Mouse (Mus musculus) gastrocnemius, adult 2 months (tissue): ENCODE data around the gene Sh2d7. TPM values are rescaled to one million over a fixed set of nuclear protein-coding genes. Genes with fewer than 3 reads are reported as not detected.
"Not testable (repeated sequence)": the region's sequence is repeated elsewhere in the genome, so short reads cannot be mapped to it uniquely, and the experiment has no call there.

ENCODE experiments used
- DNase-seq: peaks from one replicate; pipeline ENCODE4 v3.0.0; 2022
- H3K27ac ChIP-seq: fragments of 200-600 bp; 2 replicates; pipeline ENCODE4 v1.8.1; 2022; ENCODE audit warnings: mild to moderate bottlenecking
- H3K4me3 ChIP-seq: fragments of 200-600 bp; 2 replicates; pipeline ENCODE4 v1.8.1; 2022; ENCODE audit warnings: mild to moderate bottlenecking, moderate library complexity
- CTCF ChIP-seq: fragments of 200-600 bp; IDR thresholded peaks from 2 replicates; pipeline ENCODE4 v1.8.1; 2022; ENCODE audit warnings: antibody characterized with exemption, mild to moderate bottlenecking, moderate library complexity
- intact Hi-C: fragments of 180-260 bp; cut with DNase I; formaldehyde crosslinking; loops from one replicate; pipeline ENCODE4 v1.15.1; 2025
- total RNA-seq, 2 experiments: library from RNA; stranded (reverse); gene quantifications; 2 replicates each; pipeline ENCODE4 v1.2.3; 2021

Gene Sh2d7
- total RNA-seq, 2 experiments from 2014 or later = not detected

- TF ChIP-seq CTCF = peak; percentile 65
- intact Hi-C loops = loop anchor here (1.0 to 5.0 kb wide), 2 partner anchors 53 to 125 kb away; no protein-coding TSS in a partner anchor
- Histone ChIP-seq H3K4me3 (no peak overlapping the region), H3K27ac (peak overlapping the region; percentile 39)
- peak; percentile 77 for DNase-seq
These were observed 13.6 kb downstream of the Sh2d7 start for GRCm38 (mm10) chr9:54552409-54552808.

GRCm38 (mm10) chr9:54555044-54555443, 16.3 kb downstream of the Sh2d7 start:
- intact Hi-C loops = no loop called here
- no peak for TF ChIP-seq CTCF
- DNase-seq = no peak
- Histone ChIP-seq H3K4me3 (no peak overlapping the region), H3K27ac (no peak overlapping the region)

- Histone ChIP-seq H3K27ac (peak overlapping the region; percentile 92), H3K4me3 (peak overlapping the region; percentile 83)
- peak; percentile 76 for DNase-seq
- intact Hi-C loops = no loop called here
- TF ChIP-seq CTCF = no peak
These were observed 19.9 kb downstream of the Sh2d7 start for GRCm38 (mm10) chr9:54558731-54559130.

GRCm38 (mm10) chr9:54559771-54560471, 21.1 kb downstream of the Sh2d7 start, which contains the start of gene Cib2:
Cib2 (minus strand) TSS chr9:54560218.
- Histone ChIP-seq H3K4me3 (peak within 1 kb of the TSS; percentile 83), H3K27ac (peak within 1 kb of the TSS; percentile 92)
- intact Hi-C loops = loop anchor here (2.0 kb wide), 3 partner anchors 27 to 45 kb away; partner anchors contain the start of gene Idh3a
- peak; percentile 59 for TF ChIP-seq CTCF
- peak; percentile 94 for DNase-seq

- Histone ChIP-seq H3K4me3 (no peak overlapping the region; the same call in 1 of the 2 replicates), H3K27ac (peak overlapping the region; percentile 92)
- DNase-seq = peak; percentile 75
- intact Hi-C loops = loop anchor here (2.0 kb wide), 3 partner anchors 26 to 44 kb away; partner anchors contain the start of gene Idh3a
- 0 out of 2 replicates have a peak, but pooled peaks have one; percentile 0 for TF ChIP-seq CTCF
These were observed 22.2 kb downstream of the Sh2d7 start for GRCm38 (mm10) chr9:54560831-54561601.

- H3K27ac ChIP-seq = no peak overlapping the region
- intact Hi-C loops = no loop called here
- TF ChIP-seq CTCF = no peak
- H3K4me3 ChIP-seq = no peak overlapping the region
- DNase-seq = no peak
These were observed 28.2 kb downstream of the Sh2d7 start for GRCm38 (mm10) chr9:54566958-54567357.

- intact Hi-C loops = no loop called here
- DNase-seq = no peak
- Histone ChIP-seq H3K27ac (no peak overlapping the region), H3K4me3 (no peak overlapping the region)
- TF ChIP-seq CTCF = no peak
These were observed 29.9 kb downstream of the Sh2d7 start for GRCm38 (mm10) chr9:54568732-54569131.

- Histone ChIP-seq H3K4me3 (no peak overlapping the region), H3K27ac (no peak overlapping the region)
- DNase-seq = no peak
- intact Hi-C loops = no loop called here
- TF ChIP-seq CTCF = no peak
These were observed 32.5 kb downstream of the Sh2d7 start for GRCm38 (mm10) chr9:54571130-54571839.

- no peak for TF ChIP-seq CTCF
- Histone ChIP-seq H3K4me3 (no peak overlapping the region), H3K27ac (no peak overlapping the region)
- no peak for DNase-seq
- intact Hi-C loops = no loop called here
These were observed 44.9 kb downstream of the Sh2d7 start for GRCm38 (mm10) chr9:54583712-54584111.

GRCm38 (mm10) chr9:54584127-54584526, 45.3 kb downstream of the Sh2d7 start:
- intact Hi-C loops, H3K27ac ChIP-seq: not testable (repeated sequence)

GRCm38 (mm10) chr9:54585839-54586198, 47.0 kb downstream of the Sh2d7 start:
- Histone ChIP-seq H3K4me3 (peak overlapping the region; percentile 80), H3K27ac (peak overlapping the region; percentile 64)
- no peak for TF ChIP-seq CTCF
- DNase-seq = no peak
- intact Hi-C loops = loop anchor here (2.0 kb wide), 1 partner anchor 25 kb away; the partner anchor contains the start of gene Cib2

More at GRCm38 (mm10) chr9:54584127-54584526, 45.3 kb downstream of the Sh2d7 start:
- H3K4me3 ChIP-seq, DNase-seq: not testable (repeated sequence)
